Mouse (Mus musculus) mouse embryonic stem cell (cell line): Measurements from ENCODE around the gene Gm3285.

ENCODE experiments used
- in situ Hi-C, 2 experiments: fragments of 300-500 bp; cut with MboI; formaldehyde crosslinking; loops; 1 replicate in 1 of 2; 3 replicates in 1 of 2; pipeline ENCODE4 v1.14.3; 2019 to 2020; ENCODE audit warnings: low sequenced_read_pairs in 2 of 2, low pct_unique_long_range_greater_than_20kb in 1 of 2, mixed read lengths in 1 of 2; ENCODE audit not compliant: unreplicated experiment in 1 of 2

Gene Gm3285

GRCm38 (mm10) chr10:77890987-77891565 is 29.3 kb downstream of the Gm3285 start:
- in situ Hi-C loops: no loop called here

- in situ Hi-C loops: no loop called here
Observed at GRCm38 (mm10) chr10:77895562-77895961, 33.8 kb downstream of the Gm3285 start.

DNA sequence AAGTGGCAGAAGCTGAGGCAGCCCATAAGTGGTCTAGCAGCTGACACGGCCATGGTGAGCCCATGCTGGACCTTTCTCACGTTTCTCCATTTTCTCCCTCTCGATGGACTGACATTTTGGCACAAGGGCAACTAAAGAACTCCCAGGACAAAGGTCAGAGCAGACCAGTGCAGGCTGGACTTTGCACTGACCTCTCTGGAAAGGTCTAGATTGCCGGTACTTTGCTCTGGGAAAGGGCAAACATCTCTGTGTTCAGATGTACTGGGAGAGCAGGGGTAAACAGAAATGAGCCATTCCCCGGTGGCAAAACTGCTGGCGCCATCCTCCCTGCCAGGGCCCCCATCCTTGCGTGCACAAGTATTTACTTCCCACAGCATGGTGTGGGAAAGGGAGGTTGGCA is 38.4 kb downstream of the Gm3285 start:
- in situ Hi-C loops: no loop called here

- in situ Hi-C loops: no loop called here
Observed at GRCm38 (mm10) chr10:77900903-77901818, 39.4 kb downstream of the Gm3285 start.

- in situ Hi-C loops: no loop called here
Observed at GRCm38 (mm10) chr10:77901871-77902210, 40.1 kb downstream of the Gm3285 start.

- in situ Hi-C loops: no loop called here
Observed at GRCm38 (mm10) chr10:77902211-77902893, 40.6 kb downstream of the Gm3285 start, which contains the start of gene Lrrc3. TSS of gene Lrrc3 (minus strand) at chr10:77902536.

DNA sequence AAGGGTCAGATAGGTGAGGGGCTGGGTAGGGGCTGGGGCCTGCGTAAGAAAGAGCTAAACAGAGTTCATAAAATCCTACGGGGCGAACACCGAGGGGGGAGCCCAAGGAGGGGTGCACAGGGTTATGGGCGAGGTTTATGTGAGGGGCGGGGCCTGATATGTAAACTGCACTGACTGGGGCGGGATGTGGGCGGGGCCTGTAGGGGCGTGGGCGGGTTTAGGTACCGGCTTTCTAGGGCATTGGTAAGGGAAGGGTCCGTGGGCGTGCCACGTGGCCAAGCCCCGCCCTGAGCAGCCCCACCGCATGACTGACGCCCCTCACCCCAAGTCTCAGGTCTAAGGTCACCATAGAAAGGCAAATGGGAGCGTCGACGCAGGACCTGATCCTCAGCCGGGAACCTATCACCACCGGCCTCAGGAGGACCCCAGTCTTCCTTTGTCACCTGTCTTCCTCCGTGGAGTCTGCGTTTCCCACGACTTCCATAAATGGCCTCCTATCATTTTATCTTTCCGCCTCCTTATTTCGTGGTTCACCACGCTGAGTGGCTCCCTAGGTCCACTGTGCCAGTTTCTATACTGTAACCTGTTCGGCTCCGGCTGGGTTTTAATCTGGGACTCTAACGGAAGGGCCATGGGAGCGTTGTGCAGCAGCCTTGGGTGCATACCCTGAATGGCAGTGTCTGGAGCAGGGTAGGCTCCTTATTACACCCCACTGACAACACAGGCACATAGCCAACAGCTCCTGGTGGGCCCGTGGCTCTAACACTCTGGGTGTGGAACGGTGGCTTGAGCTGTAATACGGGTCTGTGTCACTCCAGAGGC is 41.3 kb downstream of the Gm3285 start:
- in situ Hi-C loops: no loop called here
